Mouse (Mus musculus) CH12.LX (cell line): ENCODE results near the gene Cryl1. TPM values are rescaled to one million over a fixed set of nuclear protein-coding genes. Genes with fewer than 3 reads are reported as not detected.

Experiments used
- DNase-seq: peaks from one replicate; pipeline ENCODE4 v3.0.0-alpha.2; 2013; ENCODE audit errors: extremely low read depth
- H3K27ac ChIP-seq: 2 replicates; pipeline ENCODE4 v1.5.1; 2012; ENCODE audit warnings: low read depth, mild to moderate bottlenecking, control low read depth, moderate library complexity; ENCODE audit not compliant: insufficient read depth
- H3K27me3 ChIP-seq: replicated peaks from 2 replicates; pipeline ENCODE3; 2012; ENCODE audit warnings: inconsistent platforms
- H3K36me3 ChIP-seq, 2 experiments: replicated peaks in 1 of 2; 2 replicates each; pipeline versions ENCODE3 to v1.6.1; 2012; ENCODE audit warnings: inconsistent platforms in 1 of 2, low read length in 1 of 2, mild to moderate bottlenecking in 1 of 2, mixed read lengths in 1 of 2, moderate library complexity in 1 of 2; ENCODE audit not compliant: control insufficient read depth in 1 of 2, insufficient read depth in 1 of 2
- H3K4me1 ChIP-seq, 2 experiments: 2 replicates each; pipeline ENCODE4 v1.6.1; 2012; ENCODE audit warnings: inconsistent platforms in 1 of 2, moderate library complexity in 1 of 2; ENCODE audit not compliant: insufficient read depth in 2 of 2, control insufficient read depth in 1 of 2
- H3K4me2 ChIP-seq: 2 replicates; pipeline ENCODE4 v1.6.1; 2012; ENCODE audit warnings: low read depth, mild to moderate bottlenecking, control low read depth; ENCODE audit not compliant: poor library complexity, insufficient read depth, severe bottlenecking
- H3K4me3 ChIP-seq, 3 experiments: fragments of 150-350 bp in 1 of 3; sonication (generic) in 1 of 3; replicated peaks in 1 of 3; 2 replicates each; pipeline versions ENCODE3 to v1.5.1; 2011 to 2012; ENCODE audit warnings: low read depth in 2 of 3, low read length in 2 of 3, mild to moderate bottlenecking in 2 of 3, moderate library complexity in 2 of 3, control low read depth in 1 of 3, improper control_type of control experiment in 1 of 3, inconsistent platforms in 1 of 3, mixed read lengths in 1 of 3; ENCODE audit not compliant: poor library complexity in 1 of 3
- H3K79me2 ChIP-seq: replicated peaks from 2 replicates; pipeline ENCODE4 v1.6.1; 2012; ENCODE audit warnings: mild to moderate bottlenecking, moderate library complexity; ENCODE audit not compliant: control insufficient read depth, poor library complexity, insufficient read depth, severe bottlenecking; ENCODE audit errors: extremely low read depth
- H3K9ac ChIP-seq: 2 replicates; pipeline ENCODE4 v1.6.1; 2012; ENCODE audit warnings: low read depth, mild to moderate bottlenecking, control low read depth, moderate library complexity; ENCODE audit not compliant: insufficient read depth
- H3K9me3 ChIP-seq: replicated peaks from 2 replicates; pipeline ENCODE3; 2012; ENCODE audit warnings: low read length, inconsistent platforms, mixed read lengths
- CHD1 ChIP-seq: IDR thresholded peaks from 2 replicates; pipeline ENCODE4 v1.6.1; 2012; ENCODE audit warnings: low read depth, low read length, improper control_type of control experiment, inconsistent platforms
- CHD2 ChIP-seq: IDR thresholded peaks from 2 replicates; pipeline ENCODE4 v1.6.1; 2011; ENCODE audit warnings: low read length, improper control_type of control experiment
- CTCF ChIP-seq, 2 experiments: IDR thresholded peaks in 1 of 2; conservative IDR thresholded peaks in 1 of 2; 2 replicates each; pipeline ENCODE4 v1.5.1; 2011 to 2012; ENCODE audit warnings: low read depth in 2 of 2, low read length in 2 of 2, improper control_type of control experiment in 1 of 2, inconsistent platforms in 1 of 2, mild to moderate bottlenecking in 1 of 2, moderate library complexity in 1 of 2
- EP300 ChIP-seq: IDR thresholded peaks from 2 replicates; pipeline ENCODE4 v1.6.1; 2011; ENCODE audit warnings: low read length, improper control_type of control experiment
- ETS1 ChIP-seq: conservative IDR thresholded peaks from 2 replicates; pipeline ENCODE4 v1.6.1; 2012; ENCODE audit warnings: low read depth, mild to moderate bottlenecking, inconsistent platforms, low read length, improper control_type of control experiment, moderate library complexity
- HCFC1 ChIP-seq: IDR thresholded peaks from 2 replicates; pipeline ENCODE4 v1.6.1; 2012; ENCODE audit warnings: low read depth, mild to moderate bottlenecking, inconsistent platforms, low read length, improper control_type of control experiment
- IRF4 ChIP-seq: IDR thresholded peaks from 2 replicates; pipeline ENCODE4 v1.6.1; 2014; ENCODE audit warnings: low read depth, mild to moderate bottlenecking, inconsistent platforms, low read length, improper control_type of control experiment
- JUN ChIP-seq: IDR thresholded peaks from 2 replicates; pipeline ENCODE4 v1.6.1; 2011; ENCODE audit warnings: low read depth, mild to moderate bottlenecking, low read length, improper control_type of control experiment, moderate library complexity; ENCODE audit not compliant: insufficient read depth
- JUND ChIP-seq: conservative IDR thresholded peaks from 2 replicates; pipeline ENCODE4 v1.6.1; 2011; ENCODE audit warnings: low read depth, low read length, improper control_type of control experiment
- KAT2A ChIP-seq: IDR thresholded peaks from 2 replicates; pipeline ENCODE4 v1.6.1; 2012; ENCODE audit warnings: low read length, improper control_type of control experiment, inconsistent platforms; ENCODE audit not compliant: insufficient replicate concordance
- MAFK ChIP-seq: IDR thresholded peaks from 2 replicates; pipeline ENCODE4 v1.6.1; 2011; ENCODE audit warnings: low read length, improper control_type of control experiment; ENCODE audit not compliant: insufficient replicate concordance
- MAX ChIP-seq: IDR thresholded peaks from 2 replicates; pipeline ENCODE4 v1.6.1; 2011; ENCODE audit warnings: low read length, improper control_type of control experiment
- MEF2A ChIP-seq: IDR thresholded peaks from 2 replicates; pipeline ENCODE4 v1.6.1; 2014; ENCODE audit warnings: low read depth, mild to moderate bottlenecking, inconsistent platforms, low read length, improper control_type of control experiment, borderline replicate concordance
- MYC ChIP-seq: IDR thresholded peaks from 2 replicates; pipeline ENCODE4 v1.6.1; 2011; ENCODE audit warnings: low read depth, mild to moderate bottlenecking, improper control_type of control experiment, low read length
- NRF1 ChIP-seq: IDR thresholded peaks from 2 replicates; pipeline ENCODE4 v1.6.1; 2014; ENCODE audit warnings: low read depth, mild to moderate bottlenecking, inconsistent platforms, low read length, improper control_type of control experiment, moderate library complexity
- PAX5 ChIP-seq: IDR thresholded peaks from 2 replicates; pipeline ENCODE4 v1.6.1; 2012; ENCODE audit warnings: low read length, inconsistent platforms, mixed read lengths
- POLR2A ChIP-seq: IDR thresholded peaks from 2 replicates; pipeline ENCODE4 v1.6.1; 2011; ENCODE audit warnings: low read depth, mild to moderate bottlenecking, improper control_type of control experiment, low read length
- POLR2AphosphoS2 ChIP-seq: IDR thresholded peaks from 2 replicates; pipeline ENCODE4 v1.6.1; 2011; ENCODE audit warnings: low read depth, low read length, improper control_type of control experiment
- RAD21 ChIP-seq: IDR thresholded peaks from 2 replicates; pipeline ENCODE4 v1.6.1; 2011; ENCODE audit warnings: low read depth, mild to moderate bottlenecking, low read length, improper control_type of control experiment, moderate library complexity
- SIN3A ChIP-seq: IDR thresholded peaks from 2 replicates; pipeline ENCODE4 v1.6.1; 2012; ENCODE audit warnings: low read length, improper control_type of control experiment, inconsistent platforms
- TBP ChIP-seq: conservative IDR thresholded peaks from 2 replicates; pipeline ENCODE4 v1.6.1; 2011; ENCODE audit warnings: low read depth, low read length, improper control_type of control experiment
- TCF12 ChIP-seq: IDR thresholded peaks from 2 replicates; pipeline ENCODE4 v1.6.1; 2014; ENCODE audit warnings: low read depth, mild to moderate bottlenecking, inconsistent platforms, low read length, improper control_type of control experiment
- USF1 ChIP-seq: IDR thresholded peaks from 2 replicates; pipeline ENCODE4 v1.6.1; 2014; ENCODE audit warnings: low read depth, mild to moderate bottlenecking, inconsistent platforms, low read length, improper control_type of control experiment
- USF2 ChIP-seq: conservative IDR thresholded peaks from 2 replicates; pipeline ENCODE4 v1.6.1; 2011; ENCODE audit warnings: low read depth, low read length, improper control_type of control experiment
- ZC3H11A ChIP-seq: IDR thresholded peaks from 2 replicates; pipeline ENCODE4 v1.6.1; 2012; ENCODE audit warnings: low read depth, mild to moderate bottlenecking, inconsistent platforms, low read length, improper control_type of control experiment
- ZKSCAN1 ChIP-seq: IDR thresholded peaks from 2 replicates; pipeline ENCODE4 v1.6.1; 2012; ENCODE audit warnings: low read depth, inconsistent platforms, low read length, improper control_type of control experiment, borderline replicate concordance
- ZMIZ1 ChIP-seq: IDR thresholded peaks from 2 replicates; pipeline ENCODE4 v1.6.1; 2012; ENCODE audit warnings: low read depth, mild to moderate bottlenecking, inconsistent platforms, low read length, improper control_type of control experiment
- dilution Hi-C: fragments of 300-500 bp; cut with MboI; formaldehyde crosslinking; loops from 2 replicates; pipeline ENCODE4 v1.14.3; 2020; ENCODE audit warnings: low sequenced_read_pairs; ENCODE audit not compliant: extremely low pct_unique_long_range_greater_than_20kb, extremely low pct_ligation_motif_present
- in situ Hi-C: fragments of 300-500 bp; cut with MboI; formaldehyde crosslinking; loops from 3 replicates; pipeline ENCODE4 v1.14.3; 2019; ENCODE audit warnings: low sequenced_read_pairs, low pct_ligation_motif_present, low pct_unique_long_range_greater_than_20kb, mixed read lengths
- polyA plus RNA-seq: library from polyadenylated mRNA; unstranded; fragments of >175 nt; gene quantifications from 2 replicates; pipeline ENCODE4 v1.2.1, GENCODE M21; 2012; ENCODE audit warnings: low read depth; ENCODE audit not compliant: insufficient read length
- total RNA-seq, 2 experiments: library from RNA; depleted of rRNA; stranded (reverse); fragments of 300-350 nt in 1 of 2; fragments of >200 nt in 1 of 2; gene quantifications; 2 replicates each; pipeline ENCODE4 v1.2.3; 2012 to 2014

Gene Cryl1
- total and polyA plus RNA-seq, 3 experiments = 13.1 to 33.7 (median 31.8) TPM

DNA sequence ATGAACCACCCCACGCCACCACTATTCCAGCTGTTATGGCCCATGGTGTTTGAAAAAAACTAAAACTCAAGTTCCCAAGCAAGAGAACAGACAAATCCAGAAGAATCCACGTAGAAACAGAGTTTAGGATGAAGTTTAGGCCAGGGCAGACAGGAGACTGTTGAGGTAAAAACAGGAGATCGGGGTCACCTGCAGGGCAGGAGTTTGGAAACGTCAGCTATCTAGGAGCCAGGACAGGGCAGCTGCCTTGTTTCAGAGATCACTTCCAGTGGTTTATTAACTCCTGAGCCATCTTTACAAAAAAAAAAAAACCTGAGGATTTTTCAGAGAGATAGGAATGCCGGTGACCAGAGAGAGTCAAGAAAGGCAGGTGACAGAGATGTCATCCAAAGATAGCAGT is 20.8 kb downstream of the Cryl1 start:
- in situ Hi-C loops = loop anchor here (25.0 kb wide), 1 partner anchor 535 kb away; no protein-coding TSS in a partner anchor
- Histone ChIP-seq H3K9me3 (no peaks in the 10 kb centered on the region), H3K79me2 (no peaks in the 10 kb centered on the region; the same call in 1 of the 2 replicates), H3K4me1 (peaks cover 5 to 9% of the 10 kb centered on the region in 2 experiments; a peak in 2 of 4 replicates), H3K4me3 (no peak overlapping the region), H3K27ac (no peak overlapping the region), H3K9ac (no peak overlapping the region), H3K27me3 (no peaks in the 10 kb centered on the region), H3K4me2 (no peak overlapping the region), H3K36me3 (peaks cover 5 to 41% of the 10 kb centered on the region in 2 experiments)
- dilution Hi-C loops = no loop called here
- DNase-seq = no peak
- TF ChIP-seq CTCF (conservative IDR thresholded peaks at IDR 0.05 in 1 of 2, IDR thresholded peaks at IDR 0.05 in 1 of 2; ENCODE audit: low read depth in 2 of 2, low read length in 2 of 2) (no peak), HCFC1 (no peak), SIN3A (no peak), POLR2A (no peak), ZMIZ1 (no peak), KAT2A (no peak), MAFK (no peak), ZC3H11A (no peak), IRF4 (no peak), MEF2A (no peak), PAX5 (no peak), JUND (no peak), EP300 (no peak), POLR2AphosphoS2 (no peak), ZKSCAN1 (no peak), TCF12 (no peak)

DNA sequence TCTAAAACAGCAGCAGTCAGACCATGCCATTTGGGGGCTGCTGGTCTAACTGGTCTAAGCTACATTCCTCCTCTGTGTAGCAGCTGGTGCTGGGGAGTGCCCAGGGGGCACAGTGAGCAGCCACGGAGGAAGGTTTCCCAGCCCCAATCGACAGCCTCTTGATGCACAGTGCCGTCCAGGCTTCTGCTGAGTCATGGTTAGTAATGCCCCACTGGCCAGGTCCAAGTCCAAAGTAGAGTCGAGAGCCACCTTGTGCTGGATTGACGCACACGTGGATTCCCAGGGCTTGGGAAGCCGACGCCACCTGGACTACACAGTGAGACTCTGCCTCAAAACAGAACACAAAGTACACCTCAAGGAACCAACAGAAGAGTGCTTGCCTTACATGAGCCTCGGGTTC is 21.4 kb downstream of the Cryl1 start:
- no peak for DNase-seq
- Histone ChIP-seq H3K4me2 (no peak overlapping the region), H3K27ac (no peak overlapping the region), H3K4me3 (no peak overlapping the region), H3K9ac (no peak overlapping the region), H3K27me3 (no peaks in the 10 kb centered on the region), H3K4me1 (peaks cover 5 to 9% of the 10 kb centered on the region in 2 experiments; a peak in 2 of 4 replicates), H3K9me3 (no peaks in the 10 kb centered on the region), H3K79me2 (no peaks in the 10 kb centered on the region; the same call in 1 of the 2 replicates), H3K36me3 (peaks cover 5 to 37% of the 10 kb centered on the region in 2 experiments)
- TF ChIP-seq CHD2 = no peak
- TF ChIP-seq MAX = no peak
- TF ChIP-seq ZC3H11A = no peak
- no peak for TF ChIP-seq ETS1
- no peak for TF ChIP-seq USF2
- TF ChIP-seq JUN = no peak
- TF ChIP-seq TBP = no peak
- TF ChIP-seq POLR2A = no peak
- no peak for TF ChIP-seq MYC
- TF ChIP-seq MEF2A = no peak
- no peak for TF ChIP-seq CTCF (conservative IDR thresholded peaks at IDR 0.05 in 1 of 2, IDR thresholded peaks at IDR 0.05 in 1 of 2; ENCODE audit: low read depth in 2 of 2, low read length in 2 of 2)
- no peak for TF ChIP-seq CHD1
- TF ChIP-seq RAD21 = no peak
- no peak for TF ChIP-seq POLR2AphosphoS2
- no peak for TF ChIP-seq PAX5
- TF ChIP-seq JUND = no peak
- no peak for TF ChIP-seq SIN3A
- no peak for TF ChIP-seq NRF1
- TF ChIP-seq USF1 = no peak
- dilution Hi-C loops (no loop called here), in situ Hi-C loops (loop anchor here (25.0 kb wide), 1 partner anchor 535 kb away; no protein-coding TSS in a partner anchor)
